Mouse (Mus musculus): ENCODE results near the gene Fgfr2. TPM values are rescaled to one million over a fixed set of nuclear protein-coding genes. Genes with fewer than 3 reads are reported as not detected.

Gene Fgfr2
- polyA plus RNA-seq, 1 experiment = 1.7 TPM

GRCm38 (mm10) chr7:130337601-130338000 lies 2785.5 kb downstream of the Fgfr2 start:
- Histone ChIP-seq H3ac (ENCODE audit: control insufficient read depth, insufficient read length, low read depth) (no peak overlapping the region), H3K79me3 (ENCODE audit: low read depth) (no peaks in the 10 kb centered on the region), H3K4me3 (ENCODE audit: insufficient read depth, poor library complexity, severe bottlenecking) (no peak overlapping the region), H3K36me3 (ENCODE audit: control insufficient read depth, insufficient read depth) (no peaks in the 10 kb centered on the region), H3K27me3 (ENCODE audit: control insufficient read depth, insufficient read depth, insufficient read length) (peaks cover 4% of the 10 kb centered on the region), H3K79me2 (ENCODE audit: control insufficient read depth, insufficient read depth) (no peaks in the 10 kb centered on the region)
- no peak for TF ChIP-seq MAX (IDR thresholded peaks at IDR 0.05)
- TF ChIP-seq MYOD1 (IDR thresholded peaks at IDR 0.05; ENCODE audit: control insufficient read depth, insufficient read length, low read depth) = no peak
- no peak for TF ChIP-seq MYOG (IDR thresholded peaks at IDR 0.05; ENCODE audit: control insufficient read depth, extremely low read depth, insufficient read length)
- TF ChIP-seq USF1 (IDR thresholded peaks at IDR 0.05; ENCODE audit: low read depth) = no peak
- no peak for TF ChIP-seq CTCF (IDR thresholded peaks at IDR 0.05; ENCODE audit: control insufficient read depth, insufficient read depth, insufficient read length)
- TF ChIP-seq CEBPB (IDR thresholded peaks at IDR 0.05; ENCODE audit: low read depth) = no peak
- TF ChIP-seq FOSL1 (IDR thresholded peaks at IDR 0.05; ENCODE audit: insufficient read depth, low read length, poor library complexity, severe bottlenecking) = no peak

DNA sequence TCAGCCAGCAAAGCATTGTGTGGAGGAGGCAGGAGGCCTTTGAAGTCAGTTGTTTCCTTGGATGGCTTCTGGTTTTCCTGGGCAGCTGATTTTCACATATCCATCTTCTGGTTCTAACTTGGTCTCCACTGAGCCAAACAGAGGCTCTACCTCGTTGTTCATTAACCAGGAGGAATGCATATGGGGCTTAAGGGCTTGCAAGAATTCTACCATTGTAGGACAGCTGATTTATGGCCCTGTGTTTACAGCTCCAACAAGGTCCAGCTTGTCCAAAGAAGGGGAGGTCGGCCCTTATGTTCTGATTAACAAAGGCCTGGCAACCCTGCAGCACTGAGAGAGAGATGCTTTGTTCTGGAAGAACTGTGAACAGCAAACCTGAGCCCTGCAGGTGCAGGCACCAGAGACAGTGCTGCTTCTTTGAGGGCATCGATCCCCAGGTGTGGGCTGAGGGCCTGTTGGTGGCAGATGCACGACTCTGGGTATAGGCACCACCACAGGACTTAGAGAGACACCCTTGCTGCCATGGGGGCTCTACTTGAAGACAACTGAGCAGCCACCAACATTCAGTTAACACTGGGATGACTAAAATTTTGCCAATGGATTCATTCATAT lies 2787.6 kb downstream of the Fgfr2 start:
- Histone ChIP-seq H3K27me3 (ENCODE audit: control insufficient read depth, insufficient read depth, insufficient read length) (peaks cover 8% of the 10 kb centered on the region), H3K79me2 (ENCODE audit: control insufficient read depth, insufficient read depth) (no peaks in the 10 kb centered on the region), H3K36me3 (ENCODE audit: control insufficient read depth, insufficient read depth) (no peaks in the 10 kb centered on the region), H3ac (ENCODE audit: control insufficient read depth, insufficient read length, low read depth) (no peak overlapping the region), H3K4me3 (ENCODE audit: insufficient read depth, poor library complexity, severe bottlenecking) (no peak overlapping the region), H3K79me3 (ENCODE audit: low read depth) (no peaks in the 10 kb centered on the region)
- no peak for TF ChIP-seq USF1 (IDR thresholded peaks at IDR 0.05; ENCODE audit: low read depth)
- no peak for TF ChIP-seq CEBPB (IDR thresholded peaks at IDR 0.05; ENCODE audit: low read depth)
- TF ChIP-seq MYOG (IDR thresholded peaks at IDR 0.05; ENCODE audit: control insufficient read depth, extremely low read depth, insufficient read length) = no peak
- no peak for TF ChIP-seq FOSL1 (IDR thresholded peaks at IDR 0.05; ENCODE audit: insufficient read depth, low read length, poor library complexity, severe bottlenecking)
- TF ChIP-seq MYOD1 (IDR thresholded peaks at IDR 0.05; ENCODE audit: control insufficient read depth, insufficient read length, low read depth) = no peak
- TF ChIP-seq CTCF (IDR thresholded peaks at IDR 0.05; ENCODE audit: control insufficient read depth, insufficient read depth, insufficient read length) = no peak
- TF ChIP-seq MAX (IDR thresholded peaks at IDR 0.05) = no peak

GRCm38 (mm10) chr7:130332515-130333220 lies 2790.5 kb downstream of the Fgfr2 start:
- Histone ChIP-seq H3K79me3 (ENCODE audit: low read depth) (no peaks in the 10 kb centered on the region), H3K36me3 (ENCODE audit: control insufficient read depth, insufficient read depth) (no peaks in the 10 kb centered on the region), H3ac (ENCODE audit: control insufficient read depth, insufficient read length, low read depth) (no peak overlapping the region), H3K27me3 (ENCODE audit: control insufficient read depth, insufficient read depth, insufficient read length) (peaks cover 18% of the 10 kb centered on the region), H3K79me2 (ENCODE audit: control insufficient read depth, insufficient read depth) (no peaks in the 10 kb centered on the region), H3K4me3 (ENCODE audit: insufficient read depth, poor library complexity, severe bottlenecking) (no peak overlapping the region)
- TF ChIP-seq MYOG (IDR thresholded peaks at IDR 0.05; ENCODE audit: control insufficient read depth, extremely low read depth, insufficient read length) (no peak), MYOD1 (IDR thresholded peaks at IDR 0.05; ENCODE audit: control insufficient read depth, insufficient read length, low read depth) (no peak), CEBPB (IDR thresholded peaks at IDR 0.05; ENCODE audit: low read depth) (no peak), USF1 (IDR thresholded peaks at IDR 0.05; ENCODE audit: low read depth) (no peak), FOSL1 (IDR thresholded peaks at IDR 0.05; ENCODE audit: insufficient read depth, low read length, poor library complexity, severe bottlenecking) (no peak), MAX (IDR thresholded peaks at IDR 0.05) (no peak), CTCF (IDR thresholded peaks at IDR 0.05; ENCODE audit: control insufficient read depth, insufficient read depth, insufficient read length) (no peak)

DNA sequence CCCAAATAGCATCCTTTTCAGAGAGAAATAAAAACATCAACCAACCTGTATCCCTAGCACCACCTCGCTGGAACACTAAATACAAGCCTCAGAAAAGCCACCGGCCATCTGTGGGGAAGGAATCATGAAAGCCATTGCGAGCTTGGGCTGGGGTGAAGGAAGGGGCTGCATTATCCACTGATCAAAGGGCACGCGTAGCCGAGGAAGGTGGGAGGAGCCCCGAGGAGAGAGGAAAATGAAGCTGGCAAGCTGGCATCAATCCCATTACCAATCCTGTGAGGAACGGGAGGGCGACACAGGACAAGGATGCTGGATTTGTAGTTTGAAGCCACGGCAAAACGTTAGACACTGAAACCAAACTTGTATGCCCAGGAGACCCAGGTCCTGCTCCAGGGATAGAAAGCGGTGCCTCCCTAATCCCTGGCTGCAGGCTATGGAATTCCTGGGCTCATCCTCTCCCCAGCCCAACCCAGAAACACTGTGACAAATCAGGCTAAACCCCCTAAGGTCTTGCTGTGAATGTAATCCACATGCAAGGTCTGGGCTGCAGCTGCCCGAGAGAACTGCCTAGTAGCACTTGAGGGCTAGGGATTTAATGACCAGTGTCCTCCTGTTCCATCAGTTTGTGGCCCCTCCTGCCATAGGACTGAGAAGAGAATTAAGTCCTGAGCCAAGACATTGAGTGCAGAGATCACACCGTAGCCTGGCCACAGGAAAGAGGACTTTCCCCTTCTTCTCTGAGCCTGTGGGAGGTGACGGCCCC lies 2795.4 kb downstream of the Fgfr2 start:
- TF ChIP-seq MAX (IDR thresholded peaks at IDR 0.05) (no peak), CEBPB (IDR thresholded peaks at IDR 0.05; ENCODE audit: low read depth) (no peak), USF1 (IDR thresholded peaks at IDR 0.05; ENCODE audit: low read depth) (no peak), FOSL1 (IDR thresholded peaks at IDR 0.05; ENCODE audit: insufficient read depth, low read length, poor library complexity, severe bottlenecking) (no peak)
- Histone ChIP-seq H3K27me3 (ENCODE audit: control insufficient read depth, insufficient read depth, insufficient read length) (peaks cover 28% of the 10 kb centered on the region), H3ac (ENCODE audit: control insufficient read depth, insufficient read length, low read depth) (no peak overlapping the region), H3K79me2 (ENCODE audit: control insufficient read depth, insufficient read depth) (no peaks in the 10 kb centered on the region), H3K36me3 (ENCODE audit: control insufficient read depth, insufficient read depth) (no peaks in the 10 kb centered on the region), H3K4me3 (ENCODE audit: insufficient read depth, poor library complexity, severe bottlenecking) (no peak overlapping the region), H3K79me3 (ENCODE audit: low read depth) (no peaks in the 10 kb centered on the region)

GRCm38 (mm10) chr7:130325983-130326433 lies 2797.1 kb downstream of the Fgfr2 start:
- TF ChIP-seq MYOG (IDR thresholded peaks at IDR 0.05; ENCODE audit: control insufficient read depth, extremely low read depth, insufficient read length) (no peak), USF1 (IDR thresholded peaks at IDR 0.05; ENCODE audit: low read depth) (no peak), FOSL1 (IDR thresholded peaks at IDR 0.05; ENCODE audit: insufficient read depth, low read length, poor library complexity, severe bottlenecking) (no peak), MAX (IDR thresholded peaks at IDR 0.05) (no peak), MYOD1 (IDR thresholded peaks at IDR 0.05; ENCODE audit: control insufficient read depth, insufficient read length, low read depth) (no peak)
- Histone ChIP-seq H3K36me3 (ENCODE audit: control insufficient read depth, insufficient read depth) (no peaks in the 10 kb centered on the region), H3K27me3 (ENCODE audit: control insufficient read depth, insufficient read depth, insufficient read length) (peaks cover 33% of the 10 kb centered on the region), H3ac (ENCODE audit: control insufficient read depth, insufficient read length, low read depth) (no peak overlapping the region), H3K4me3 (ENCODE audit: insufficient read depth, poor library complexity, severe bottlenecking) (no peak overlapping the region), H3K79me2 (ENCODE audit: control insufficient read depth, insufficient read depth) (no peaks in the 10 kb centered on the region), H3K79me3 (ENCODE audit: low read depth) (no peaks in the 10 kb centered on the region)
